Mouse (Mus musculus): ENCODE data around the gene A4galt.
"Not testable (repeated sequence)": the region's sequence is repeated elsewhere in the genome, so short reads cannot be mapped to it uniquely, and the experiment has no call there.

- not testable (repeated sequence) for TF ChIP-seq POLR2A (IDR thresholded peaks at IDR 0.05; ENCODE audit: borderline replicate concordance, insufficient read depth, low read length); CTCF (IDR thresholded peaks at IDR 0.05; ENCODE audit: borderline replicate concordance, insufficient read depth, low read depth, low read length)
These were observed 18.4 kb upstream of the A4galt start for GRCm38 (mm10) chr15:83269985-83270384.
